Mouse (Mus musculus) midbrain, postnatal 0 days (tissue): ENCODE results near the gene Lef1. TPM values are rescaled to one million over a fixed set of nuclear protein-coding genes. Genes with fewer than 3 reads are reported as not detected.

Source experiments
- ATAC-seq: fragments of 200-750 bp; cut with Nextera tagmentation; 2 replicates; pipeline ENCODE4 v1.8.0; 2017; ENCODE audit warnings: moderate number of reproducible peaks, mild to moderate bottlenecking, moderate TSS enrichment, moderate library complexity; ENCODE audit not compliant: low FRiP score
- DNase-seq: peaks from one replicate; pipeline ENCODE4 v3.0.0-alpha.2; 2015; ENCODE audit warnings: low spot score
- H3K27ac ChIP-seq: fragments of 300-500 bp; sonication (generic); 2 replicates; pipeline ENCODE4 v1.5.1; 2014; ENCODE audit warnings: low read depth, mild to moderate bottlenecking, low read length, mixed read lengths
- H3K27me3 ChIP-seq: fragments of 300-500 bp; sonication (generic); 2 replicates; pipeline ENCODE4 v1.6.1; 2014; ENCODE audit warnings: low read length, control low read depth, mixed read lengths; ENCODE audit not compliant: insufficient read depth
- H3K36me3 ChIP-seq: fragments of 300-500 bp; sonication (generic); 2 replicates; pipeline ENCODE4 v1.6.1; 2014; ENCODE audit warnings: low read length, control low read depth, mixed read lengths; ENCODE audit not compliant: insufficient read depth
- H3K4me1 ChIP-seq: fragments of 300-500 bp; sonication (generic); 2 replicates; pipeline ENCODE4 v1.6.1; 2014; ENCODE audit warnings: mild to moderate bottlenecking, control low read depth, antibody characterized with exemption, low read length, mixed read lengths; ENCODE audit not compliant: insufficient read depth
- H3K4me2 ChIP-seq: fragments of 300-500 bp; sonication (generic); 2 replicates; pipeline ENCODE4 v1.6.1; 2014; ENCODE audit warnings: low read depth, mild to moderate bottlenecking, low read length, mixed read lengths; ENCODE audit not compliant: poor library complexity, severe bottlenecking
- H3K4me3 ChIP-seq: fragments of 300-500 bp; sonication (generic); 2 replicates; pipeline ENCODE4 v1.5.1; 2014; ENCODE audit warnings: low read depth, mild to moderate bottlenecking, low read length, moderate library complexity
- H3K9ac ChIP-seq: fragments of 300-500 bp; sonication (generic); replicated peaks from 2 replicates; pipeline ENCODE4 v1.6.1; 2014; ENCODE audit warnings: mild to moderate bottlenecking, low read length, moderate library complexity, mixed read lengths; ENCODE audit not compliant: poor library complexity, severe bottlenecking
- H3K9me3 ChIP-seq: fragments of 300-500 bp; sonication (generic); 2 replicates; pipeline ENCODE4 v1.6.1; 2016; ENCODE audit warnings: low read length, control low read depth
- CTCF ChIP-seq: IDR thresholded peaks from 2 replicates; pipeline ENCODE4 v1.5.1; 2016; ENCODE audit warnings: antibody characterized with exemption, mild to moderate bottlenecking
- WGBS: fragments of 180-500 bp; shearing (Covaris S2); extraction: QIAGEN DNeasy Blood & Tissue Kit; methylation state at CpG from one replicate; pipeline ENCODE4 v1.1.7; 2014; 5-methylcytosine and 5-hydroxymethylcytosine counted together
- polyA plus RNA-seq: library from polyadenylated mRNA; unstranded; fragments of >200 nt; fragmentation: Nextera tagmentation; extraction: Ambion mirVana; gene quantifications from 2 replicates; pipeline ENCODE4 v1.2.1, GENCODE M21; 2015
- total RNA-seq: library from RNA; depleted of rRNA; stranded (reverse); fragments of >200 nt; gene quantifications from 2 replicates; pipeline ENCODE4 v1.2.3, GENCODE M21; 2014

Lef1 gene
- total and polyA plus RNA-seq, 2 experiments from 2014 or later: 42.0 to 50.4 TPM

- Histone ChIP-seq H3K4me2 (no peak overlapping the region), H3K9ac (no peak overlapping the region), H3K4me3 (no peak overlapping the region), H3K9me3 (no peaks in the 10 kb centered on the region), H3K36me3 (no peaks in the 10 kb centered on the region), H3K4me1 (no peaks in the 10 kb centered on the region), H3K27me3 (no peaks in the 10 kb centered on the region), H3K27ac (no peak overlapping the region)
- 87% methylated on average over 19 of the region's 19 CpGs for WGBS
- no peak for ATAC-seq
- DNase-seq: no peak
- TF ChIP-seq CTCF: no peak
Measured at GRCm38 (mm10) chr3:131190671-131191367, 80.5 kb downstream of the Lef1 start.

- DNase-seq: no peak
- 78% methylated on average over 7 of the region's 7 CpGs for WGBS
- Histone ChIP-seq H3K4me2 (no peak overlapping the region), H3K27me3 (no peaks in the 10 kb centered on the region), H3K9ac (no peak overlapping the region), H3K4me1 (no peaks in the 10 kb centered on the region), H3K4me3 (no peak overlapping the region), H3K36me3 (no peaks in the 10 kb centered on the region), H3K9me3 (no peaks in the 10 kb centered on the region), H3K27ac (no peak overlapping the region)
- ATAC-seq: no peak
- no peak for TF ChIP-seq CTCF
Measured at GRCm38 (mm10) chr3:131191454-131191853, 81.2 kb downstream of the Lef1 start.

- Histone ChIP-seq H3K27ac (no peak overlapping the region), H3K36me3 (no peaks in the 10 kb centered on the region), H3K4me1 (no peaks in the 10 kb centered on the region), H3K9ac (no peak overlapping the region), H3K9me3 (no peaks in the 10 kb centered on the region), H3K27me3 (no peaks in the 10 kb centered on the region), H3K4me3 (no peak overlapping the region), H3K4me2 (no peak overlapping the region)
- no peak for DNase-seq
- 52% methylated on average over 10 of the region's 10 CpGs for WGBS
- no peak for TF ChIP-seq CTCF
- no peak for ATAC-seq
Measured at GRCm38 (mm10) chr3:131196050-131196449, 85.8 kb downstream of the Lef1 start.

- Histone ChIP-seq H3K9ac (no peak overlapping the region), H3K4me2 (no peak overlapping the region), H3K4me1 (no peaks in the 10 kb centered on the region), H3K27ac (no peak overlapping the region), H3K36me3 (no peaks in the 10 kb centered on the region), H3K4me3 (no peak overlapping the region), H3K9me3 (no peaks in the 10 kb centered on the region), H3K27me3 (no peaks in the 10 kb centered on the region)
- DNase-seq (no peak), ATAC-seq (no peak)
- 55% methylated on average over 8 of the region's 8 CpGs for WGBS
- TF ChIP-seq CTCF: no peak
Measured at GRCm38 (mm10) chr3:131196507-131197019, 86.3 kb downstream of the Lef1 start.

GRCm38 (mm10) chr3:131198991-131199390 lies 88.7 kb downstream of the Lef1 start:
- Histone ChIP-seq H3K27ac (no peak overlapping the region), H3K4me1 (no peaks in the 10 kb centered on the region), H3K9me3 (no peaks in the 10 kb centered on the region), H3K4me2 (no peak overlapping the region), H3K9ac (no peak overlapping the region), H3K4me3 (no peak overlapping the region), H3K27me3 (no peaks in the 10 kb centered on the region), H3K36me3 (no peaks in the 10 kb centered on the region)
- DNase-seq: no peak
- WGBS: 76% methylated on average over 3 of the region's 3 CpGs
- ATAC-seq: no peak
- TF ChIP-seq CTCF: no peak

- H3K36me3 ChIP-seq: no peaks in the 10 kb centered on the region
- H3K27ac ChIP-seq: no peak overlapping the region
- 75% methylated on average over 20 of the region's 20 CpGs for WGBS
- no peak overlapping the region for H3K9ac ChIP-seq
- H3K9me3 ChIP-seq: no peaks in the 10 kb centered on the region
- H3K4me1 ChIP-seq: no peaks in the 10 kb centered on the region
- no peaks in the 10 kb centered on the region for H3K27me3 ChIP-seq
- no peak overlapping the region for H3K4me3 ChIP-seq
- no peak for TF ChIP-seq CTCF
- DNase-seq (no peak), ATAC-seq (no peak)
- 0 out of 2 replicates have a peak overlapping the region, but pooled peaks have one; percentile 20 for H3K4me2 ChIP-seq
Measured at GRCm38 (mm10) chr3:131199590-131200288, 89.5 kb downstream of the Lef1 start.
